Mouse (Mus musculus) heart, embryonic 10.5 days (tissue): Measurements from ENCODE around the gene Prkcz. TPM values are rescaled to one million over a fixed set of nuclear protein-coding genes. Genes with fewer than 3 reads are reported as not detected.
A peak's percentile ranks its signal among the peaks of the same experiment; 100 is the strongest.

Source experiments
- DNase-seq: peaks from one replicate; pipeline ENCODE4 v3.0.0-alpha.2; 2017; ENCODE audit warnings: low spot score
- H3K27ac ChIP-seq: fragments of 300-500 bp; sonication (generic); 2 replicates; pipeline ENCODE4 v1.5.1; 2016; ENCODE audit warnings: mild to moderate bottlenecking
- H3K27me3 ChIP-seq: fragments of 300-500 bp; sonication (generic); 2 replicates; pipeline ENCODE4 v1.6.1; 2016; ENCODE audit warnings: mild to moderate bottlenecking; ENCODE audit not compliant: poor library complexity, insufficient read depth, severe bottlenecking
- H3K36me3 ChIP-seq: fragments of 300-500 bp; sonication (generic); 2 replicates; pipeline ENCODE4 v1.6.1; 2016; ENCODE audit warnings: mild to moderate bottlenecking, moderate library complexity
- H3K4me1 ChIP-seq: fragments of 300-500 bp; sonication (generic); 2 replicates; pipeline ENCODE4 v1.6.1; 2016; ENCODE audit warnings: mild to moderate bottlenecking
- H3K4me3 ChIP-seq: fragments of 300-500 bp; sonication (generic); 2 replicates; pipeline ENCODE4 v1.5.1; 2016; ENCODE audit warnings: mild to moderate bottlenecking, moderate library complexity
- H3K9me3 ChIP-seq: fragments of 300-500 bp; sonication (generic); 2 replicates; pipeline ENCODE4 v1.6.1; 2016; ENCODE audit warnings: mild to moderate bottlenecking, moderate library complexity
- WGBS: fragments of 180-500 bp; shearing (Covaris S2); methylation state at CpG from one replicate; pipeline ENCODE4 v1.1.7; 2016; 5-methylcytosine and 5-hydroxymethylcytosine counted together
- polyA plus RNA-seq: library from polyadenylated mRNA; unstranded; fragments of >200 nt; fragmentation: Nextera tagmentation; extraction: Ambion mirVana; gene quantifications from 2 replicates; pipeline ENCODE4 v1.2.1, GENCODE M21; 2016

Gene Prkcz
- 8.9 and 12.4 TPM in 2 replicates for polyA plus RNA-seq

- peak; percentile 93 for DNase-seq
- Histone ChIP-seq H3K36me3 (no peaks in the 10 kb centered on the region), H3K27me3 (peaks cover 83% of the 10 kb centered on the region), H3K9me3 (no peaks in the 10 kb centered on the region), H3K27ac (peak within 1 kb of the TSS; percentile 82), H3K4me1 (peaks cover 16% of the 10 kb centered on the region; the same call in 1 of the 2 replicates), H3K4me3 (peak within 1 kb of the TSS; percentile 68)
- under 1% methylated on average over 50 of the region's 51 CpGs for WGBS
Observed at GRCm38 (mm10) chr4:155361303-155361791, at the start of gene Prkcz. TSS of gene Prkcz (minus strand) at chr4:155361361.

- no peaks in the 10 kb centered on the region for H3K9me3 ChIP-seq
- peak within 1 kb of the TSS; percentile 72 for H3K27ac ChIP-seq
- H3K27me3 ChIP-seq: no peaks in the 10 kb centered on the region
- DNase-seq: peak; percentile 93
- H3K4me1 ChIP-seq: peaks cover 5% of the 10 kb centered on the region; the same call in 1 of the 2 replicates
- H3K4me3 ChIP-seq: peak within 1 kb of the TSS; percentile 67
- under 1% methylated on average over 35 of the region's 35 CpGs for WGBS
- H3K36me3 ChIP-seq: no peaks in the 10 kb centered on the region
Observed at GRCm38 (mm10) chr4:155409058-155409776, 48.1 kb upstream of the Prkcz start, which contains the start of gene Cfap74. TSS of gene Cfap74 (plus strand) at chr4:155409190.

GRCm38 (mm10) chr4:155408695-155409057, 47.5 kb upstream of the Prkcz start:
- Histone ChIP-seq H3K27me3 (no peaks in the 10 kb centered on the region), H3K9me3 (no peaks in the 10 kb centered on the region), H3K27ac (no peak overlapping the region), H3K4me1 (peaks cover 5% of the 10 kb centered on the region; the same call in 1 of the 2 replicates), H3K4me3 (peak overlapping the region; percentile 67), H3K36me3 (no peaks in the 10 kb centered on the region)
- DNase-seq: no peak
- 4% methylated on average over 8 of the region's 8 CpGs for WGBS

GRCm38 (mm10) chr4:155402489-155402888, 41.3 kb upstream of the Prkcz start:
- no peaks in the 10 kb centered on the region for H3K9me3 ChIP-seq
- peaks cover 8% of the 10 kb centered on the region for H3K4me1 ChIP-seq
- peaks cover 33% of the 10 kb centered on the region for H3K27me3 ChIP-seq
- no peaks in the 10 kb centered on the region for H3K36me3 ChIP-seq
- 74% methylated on average over 1 of the region's 1 CpGs for WGBS
- no peak for DNase-seq
- H3K27ac ChIP-seq: no peak overlapping the region
- H3K4me3 ChIP-seq: no peak overlapping the region

GRCm38 (mm10) chr4:155401121-155401520, 40.0 kb upstream of the Prkcz start:
- H3K36me3 ChIP-seq: no peaks in the 10 kb centered on the region
- 69% methylated on average over 7 of the region's 7 CpGs for WGBS
- no peaks in the 10 kb centered on the region for H3K9me3 ChIP-seq
- H3K4me1 ChIP-seq: peaks cover 9% of the 10 kb centered on the region
- no peak overlapping the region for H3K27ac ChIP-seq
- H3K27me3 ChIP-seq: peaks cover 45% of the 10 kb centered on the region
- no peak overlapping the region for H3K4me3 ChIP-seq
- no peak for DNase-seq

GRCm38 (mm10) chr4:155398222-155398540, 37.0 kb upstream of the Prkcz start:
- no peaks in the 10 kb centered on the region for H3K36me3 ChIP-seq
- H3K27ac ChIP-seq: no peak overlapping the region
- H3K9me3 ChIP-seq: no peaks in the 10 kb centered on the region
- 2% methylated on average over 9 of the region's 9 CpGs for WGBS
- H3K4me3 ChIP-seq: peak overlapping the region; percentile 56
- peaks cover 9% of the 10 kb centered on the region for H3K4me1 ChIP-seq
- H3K27me3 ChIP-seq: peaks cover 61% of the 10 kb centered on the region
- peak; percentile 73 for DNase-seq

GRCm38 (mm10) chr4:155397511-155398221, 36.5 kb upstream of the Prkcz start, which contains the start of gene Gabrd:
TSS of gene Gabrd (minus strand) at chr4:155398112.
- Histone ChIP-seq H3K27me3 (peaks cover 66% of the 10 kb centered on the region), H3K27ac (no peak within 1 kb of the TSS), H3K9me3 (no peaks in the 10 kb centered on the region), H3K4me3 (peak within 1 kb of the TSS; percentile 56), H3K4me1 (peaks cover 9% of the 10 kb centered on the region), H3K36me3 (no peaks in the 10 kb centered on the region)
- WGBS: under 1% methylated on average over 57 of the region's 57 CpGs
- DNase-seq: peak; percentile 83

- H3K27me3 ChIP-seq: peaks cover 69% of the 10 kb centered on the region
- no peaks in the 10 kb centered on the region for H3K36me3 ChIP-seq
- no peak overlapping the region for H3K4me3 ChIP-seq
- no peaks in the 10 kb centered on the region for H3K9me3 ChIP-seq
- H3K4me1 ChIP-seq: peaks cover 9% of the 10 kb centered on the region
- 77% methylated on average over 4 of the region's 4 CpGs for WGBS
- DNase-seq: no peak
- no peak overlapping the region for H3K27ac ChIP-seq
Observed at GRCm38 (mm10) chr4:155396751-155397150, 35.6 kb upstream of the Prkcz start.

GRCm38 (mm10) chr4:155395471-155395870, 34.3 kb upstream of the Prkcz start:
- 78% methylated on average over 5 of the region's 5 CpGs for WGBS
- Histone ChIP-seq H3K36me3 (no peaks in the 10 kb centered on the region), H3K4me1 (peaks cover 9% of the 10 kb centered on the region), H3K4me3 (no peak overlapping the region), H3K27me3 (peaks cover 68% of the 10 kb centered on the region), H3K9me3 (no peaks in the 10 kb centered on the region), H3K27ac (no peak overlapping the region)
- DNase-seq: peak; percentile 64

GRCm38 (mm10) chr4:155387166-155387565, 26.0 kb upstream of the Prkcz start:
- peaks cover 7% of the 10 kb centered on the region; the same call in 1 of the 2 replicates for H3K4me1 ChIP-seq
- H3K27ac ChIP-seq: no peak overlapping the region
- no peaks in the 10 kb centered on the region for H3K36me3 ChIP-seq
- H3K27me3 ChIP-seq: peaks cover 54% of the 10 kb centered on the region
- no peak overlapping the region for H3K4me3 ChIP-seq
- no peaks in the 10 kb centered on the region for H3K9me3 ChIP-seq
- DNase-seq: no peak
- 73% methylated on average over 8 of the region's 8 CpGs for WGBS

GRCm38 (mm10) chr4:155383326-155383725, 22.2 kb upstream of the Prkcz start:
- Histone ChIP-seq H3K4me3 (no peak overlapping the region), H3K36me3 (no peaks in the 10 kb centered on the region), H3K9me3 (no peaks in the 10 kb centered on the region), H3K27ac (no peak overlapping the region), H3K27me3 (peaks cover 40% of the 10 kb centered on the region), H3K4me1 (peaks cover 7% of the 10 kb centered on the region; the same call in 1 of the 2 replicates)
- WGBS: 65% methylated on average over 4 of the region's 4 CpGs
- no peak for DNase-seq

GRCm38 (mm10) chr4:155382752-155383151, 21.6 kb upstream of the Prkcz start:
- Histone ChIP-seq H3K27ac (no peak overlapping the region), H3K27me3 (peaks cover 42% of the 10 kb centered on the region), H3K4me1 (peaks cover 7% of the 10 kb centered on the region; the same call in 1 of the 2 replicates), H3K4me3 (no peak overlapping the region), H3K9me3 (no peaks in the 10 kb centered on the region), H3K36me3 (no peaks in the 10 kb centered on the region)
- no peak for DNase-seq
- WGBS: 33% methylated on average over 9 of the region's 9 CpGs

GRCm38 (mm10) chr4:155381974-155382373, 20.8 kb upstream of the Prkcz start:
- DNase-seq: no peak
- 66% methylated on average over 7 of the region's 7 CpGs for WGBS
- peaks cover 35% of the 10 kb centered on the region for H3K27me3 ChIP-seq

More at GRCm38 (mm10) chr4:155381974-155382373, 20.8 kb upstream of the Prkcz start:
- no peaks in the 10 kb centered on the region for H3K9me3 ChIP-seq
- no peaks in the 10 kb centered on the region for H3K36me3 ChIP-seq
- H3K4me3 ChIP-seq: no peak overlapping the region
- no peak overlapping the region for H3K27ac ChIP-seq
- H3K4me1 ChIP-seq: peaks cover 7% of the 10 kb centered on the region; the same call in 1 of the 2 replicates
